17 mouse cellular contexts compared by ENCODE assay signal in genomic region chr19:37667855-37668594, GRCm38 (mm10). TPM values are rescaled to one million over a fixed set of nuclear protein-coding genes. Genes with fewer than 3 reads are reported as not detected.
DNase-seq lines count a peak whose midpoint lies in the region; ATAC-seq and TF ChIP-seq lines count a peak whose summit lies in the region.
"Had no signal": no experiment of that assay in that cellular context is flagged by ENCODE, and none has a peak within 500 bp of the region (broad histone marks: within the 10 kb centered on the region; RNA-seq: fewer than 3 reads in every experiment).

No protein-coding gene starts in this region.

- H3K9ac ChIP-seq in heart, embryonic 11.5 days (ENCODE audit: low read depth, low read length), result no peak overlapping the region
- H3K9ac ChIP-seq in intestine, embryonic 16.5 days (ENCODE audit: low read depth, low read length), result no peak overlapping the region
- H3K9ac ChIP-seq in liver, embryonic 16.5 days (ENCODE audit: low read depth, low read length), result no peak overlapping the region

- TF ChIP-seq CTCF in kidney, adult 2 months (conservative IDR thresholded peaks at IDR 0.05; ENCODE audit: insufficient read depth, insufficient read length, low read depth, low read length), result no peak

- WGBS in heart, embryonic 11.5 days (ENCODE audit: insufficient replicate concordance), result 44% methylated on average over 13 of the region's 13 CpGs
- WGBS in intestine, embryonic 16.5 days, result 58% methylated on average over 13 of the region's 13 CpGs
- WGBS in liver, embryonic 16.5 days (ENCODE audit: insufficient replicate concordance), result 26% methylated on average over 13 of the region's 13 CpGs
- 75% methylated on average over 13 of the region's 13 CpGs for WGBS in kidney, adult 2 months

- no peaks in the 10 kb centered on the region for H3K4me1 ChIP-seq in heart, embryonic 11.5 days (ENCODE audit: control insufficient read depth, insufficient read depth, low read length)
- H3K4me1 ChIP-seq in intestine, embryonic 16.5 days (ENCODE audit: control insufficient read depth, insufficient read depth, low read length), result no peaks in the 10 kb centered on the region
- peaks cover 17% of the 10 kb centered on the region for H3K4me1 ChIP-seq in liver, embryonic 16.5 days (ENCODE audit: control insufficient read depth, low read depth, low read length)
- H3K4me1 ChIP-seq in kidney, adult 2 months (ENCODE audit: control insufficient read depth, insufficient read depth, low read length), result 0 out of 2 replicates have a peak, but pooled peaks cover 3% of the 10 kb centered on the region

- no peak overlapping the region for H3K4me2 ChIP-seq in heart, embryonic 11.5 days
- H3K4me2 ChIP-seq in intestine, embryonic 16.5 days (ENCODE audit: low read depth, low read length), result no peak overlapping the region
- peak overlapping the region; percentile 44 for H3K4me2 ChIP-seq in liver, embryonic 16.5 days (ENCODE audit: low read depth, low read length)
- H3K4me2 ChIP-seq: midbrain, embryonic 11.5 days had no signal

- no peak overlapping the region for H3K27ac ChIP-seq in heart, embryonic 11.5 days (ENCODE audit: low read depth, low read length)
- H3K27ac ChIP-seq in intestine, embryonic 16.5 days (ENCODE audit: low read length), result no peak overlapping the region
- peak overlapping the region; percentile 61 for H3K27ac ChIP-seq in liver, embryonic 16.5 days (ENCODE audit: low read length)
- H3K27ac ChIP-seq in kidney, adult 2 months (ENCODE audit: insufficient read depth, low read depth, low read length), result no peak overlapping the region

- ATAC-seq in heart, embryonic 11.5 days (replicated peaks; ENCODE audit: insufficient number of reproducible peaks, low FRiP score, low TSS enrichment), result peak; percentile 61; the same call in 1 of the 2 replicates
- peak; percentile 33; the same call in 1 of the 2 replicates for ATAC-seq in intestine, embryonic 16.5 days
- ATAC-seq in liver, embryonic 16.5 days (ENCODE audit: low read depth), result peak; percentile 95
- ATAC-seq: forebrain, embryonic 14.5 days; lung, postnatal 0 days; Patski had no signal

- no peaks in the 10 kb centered on the region for H3K36me3 ChIP-seq in heart, embryonic 11.5 days (ENCODE audit: control insufficient read depth, insufficient read depth, low read length)
- no peaks in the 10 kb centered on the region for H3K36me3 ChIP-seq in intestine, embryonic 16.5 days (ENCODE audit: control insufficient read depth, insufficient read depth, low read length)
- no peaks in the 10 kb centered on the region for H3K36me3 ChIP-seq in liver, embryonic 16.5 days (ENCODE audit: control insufficient read depth, insufficient read depth)
- H3K36me3 ChIP-seq in kidney, adult 2 months (ENCODE audit: control insufficient read depth, insufficient read depth, low read length), result no peaks in the 10 kb centered on the region; the same call in 1 of the 2 replicates

- H3K4me3 ChIP-seq in heart, embryonic 11.5 days (ENCODE audit: low read depth, low read length), result no peak overlapping the region
- H3K4me3 ChIP-seq in intestine, embryonic 16.5 days (ENCODE audit: low read length), result no peak overlapping the region
- no peak overlapping the region for H3K4me3 ChIP-seq in liver, embryonic 16.5 days (ENCODE audit: low read depth, low read length)
- no peak overlapping the region for H3K4me3 ChIP-seq in kidney, adult 2 months (ENCODE audit: insufficient read depth, low read depth, low read length)

- H3K27me3 ChIP-seq in heart, embryonic 11.5 days (ENCODE audit: control insufficient read depth, insufficient read depth, low read length), result no peaks in the 10 kb centered on the region
- no peaks in the 10 kb centered on the region for H3K27me3 ChIP-seq in intestine, embryonic 16.5 days (replicated peaks; ENCODE audit: control insufficient read depth, insufficient read depth, low read length)
- H3K27me3 ChIP-seq in liver, embryonic 16.5 days (ENCODE audit: control insufficient read depth, insufficient read depth, low read depth, low read length), result no peaks in the 10 kb centered on the region
- H3K27me3 ChIP-seq in kidney, adult 2 months (replicated peaks; ENCODE audit: control insufficient read depth, insufficient read depth, low read length), result no peaks in the 10 kb centered on the region
- H3K27me3 ChIP-seq: Patski had no signal

- no peak for DNase-seq in heart, adult 11 months
- peak; percentile 76 for DNase-seq in MEL-GATA-1-ER (ENCODE audit: extremely low read depth, low read depth)
- DNase-seq in kidney, adult 2 months, result no peak
- no peak for DNase-seq in gastrocnemius, postnatal 25 days
- no peak for DNase-seq in kidney, postnatal 36 days
- DNase-seq: adrenal gland, postnatal 36 days; cerebellum, postnatal 14 days; kidney, postnatal 4 days had no signal

- TF ChIP-seq POLR2A in kidney, adult 2 months (IDR thresholded peaks at IDR 0.05; ENCODE audit: low read depth, low read length), result no peak

- H3K9me3 ChIP-seq in heart, embryonic 11.5 days (replicated peaks; ENCODE audit: control insufficient read depth, low read length), result no peaks in the 10 kb centered on the region
- H3K9me3 ChIP-seq in intestine, embryonic 16.5 days (ENCODE audit: control insufficient read depth, low read length), result no peaks in the 10 kb centered on the region
- H3K9me3 ChIP-seq in liver, embryonic 16.5 days (replicated peaks; ENCODE audit: control insufficient read depth, low read length), result no peaks in the 10 kb centered on the region

RNA-seq across cellular contexts. Expression of gene Cyp26c1, which starts 17.4 kb away (rescaled TPM):
- polyA plus RNA-seq in heart, embryonic 11.5 days (2014; fragmentation: Nextera tagmentation; extraction: Ambion mirVana), result not detected in 2 replicates
- not detected in 2 replicates for polyA plus RNA-seq in intestine, embryonic 16.5 days (2015; fragmentation: Nextera tagmentation; extraction: Ambion mirVana)
- polyA plus RNA-seq in liver, embryonic 16.5 days (2015; fragmentation: Nextera tagmentation; extraction: Ambion mirVana), result not detected in 2 replicates
- 0.05 and 0.22 TPM in 2 replicates for polyA plus RNA-seq in kidney, adult 2 months (2012; rRNA removed)
- total RNA-seq in gastrocnemius, postnatal 25 days (2021), result under 1 TPM in 1 of 2 experiments, not detected in 1; 0.16 TPM
- total RNA-seq: adrenal gland, postnatal 36 days had no signal
- polyA plus RNA-seq: forebrain, embryonic 14.5 days; heart, embryonic 14.5 days; lung, postnatal 0 days; midbrain, embryonic 11.5 days; neural tube, embryonic 14.5 days had no signal

RNA-seq across cellular contexts. Expression of gene Cyp26a1, which starts 29.6 kb away (rescaled TPM):
- 0.57 and 0.59 TPM in 2 replicates for polyA plus RNA-seq in heart, embryonic 11.5 days (2014; fragmentation: Nextera tagmentation; extraction: Ambion mirVana)
- polyA plus RNA-seq in intestine, embryonic 16.5 days (2015; fragmentation: Nextera tagmentation; extraction: Ambion mirVana), result 0.45 and 0.82 TPM in 2 replicates
- polyA plus RNA-seq in liver, embryonic 16.5 days (2015; fragmentation: Nextera tagmentation; extraction: Ambion mirVana), result not detected in 2 replicates
- polyA plus RNA-seq in kidney, adult 2 months (2012; rRNA removed), result 0.33 and 0.54 TPM in 2 replicates
- total RNA-seq in gastrocnemius, postnatal 25 days (2021), result under 1 TPM in 1 of 2 experiments, not detected in 1; 0.38 TPM
- total RNA-seq: adrenal gland, postnatal 36 days had no signal
- polyA plus RNA-seq: forebrain, embryonic 14.5 days; neural tube, embryonic 14.5 days had no signal

Comparison
In these comparisons a context has a peak if more than half of its experiments do, and no peak if none do; other contexts are left out.
1. ATAC-seq: peak in every context shown above with its lines; median percentile 95 in liver, embryonic 16.5 days; 61 in heart, embryonic 11.5 days; 33 in intestine, embryonic 16.5 days.